Mouse (Mus musculus) cerebellum, adult 11 months (tissue): Measurements from ENCODE around the gene Akt1s1.
A peak's percentile ranks its signal among the peaks of the same experiment; 100 is the strongest.

Source experiments
- DNase-seq: peaks from one replicate; pipeline ENCODE4 v3.0.0; 2022

The Akt1s1 gene

DNA sequence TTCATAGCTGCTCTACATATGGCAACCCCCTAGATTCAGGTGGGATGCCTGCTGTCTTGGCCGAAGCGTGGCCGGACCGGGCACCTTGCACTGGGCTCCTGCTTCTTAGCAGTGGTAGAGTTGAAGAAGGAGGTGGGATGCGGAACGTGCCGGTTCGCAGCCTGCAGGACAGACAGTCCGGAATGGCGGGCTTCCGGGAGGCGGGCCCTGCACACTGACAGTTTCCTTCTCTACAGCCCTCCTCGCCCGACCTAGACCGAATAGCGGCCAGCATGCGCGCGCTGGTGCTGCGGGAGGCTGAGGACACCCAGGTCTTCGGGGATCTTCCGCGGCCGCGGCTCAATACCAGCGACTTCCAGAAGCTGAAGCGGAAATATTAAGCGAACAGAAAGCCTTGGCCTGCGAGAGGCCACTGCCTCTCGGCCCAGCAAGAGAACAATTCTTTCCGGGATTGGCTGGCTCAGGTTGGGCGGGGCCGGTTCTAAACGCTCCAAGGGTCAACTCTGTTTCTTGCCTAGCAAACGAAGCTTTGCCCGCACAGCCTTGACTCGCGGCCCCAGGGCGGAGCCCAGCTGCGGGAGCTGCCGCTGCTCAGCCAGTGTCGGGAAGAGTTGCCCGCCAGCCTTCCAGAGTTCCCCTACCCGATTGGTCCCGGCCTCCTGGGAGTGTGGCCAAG lies 5.7 kb downstream of the Akt1s1 start:
- DNase-seq, result peak; percentile 75

DNA sequence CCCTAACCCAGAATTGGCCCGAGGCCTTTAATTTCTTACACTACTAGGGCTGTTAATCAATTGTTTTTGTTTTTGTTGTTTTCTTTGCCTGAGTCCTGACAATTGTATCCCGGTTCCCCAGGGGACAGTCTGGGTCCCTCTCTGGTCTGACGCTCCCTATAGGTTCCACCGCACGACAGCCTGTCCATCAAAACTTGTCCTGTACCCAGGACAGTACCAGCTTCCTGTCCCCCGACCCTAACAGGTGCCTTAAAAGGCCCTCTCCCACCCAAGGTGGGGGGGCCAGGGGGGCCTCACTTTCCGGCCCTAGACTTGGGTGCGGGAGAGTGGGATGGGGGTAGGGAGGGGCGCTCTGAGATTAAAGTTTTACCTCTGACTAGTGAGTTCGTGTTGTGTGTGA lies 6.2 kb downstream of the Akt1s1 start:
- no peak for DNase-seq

DNA sequence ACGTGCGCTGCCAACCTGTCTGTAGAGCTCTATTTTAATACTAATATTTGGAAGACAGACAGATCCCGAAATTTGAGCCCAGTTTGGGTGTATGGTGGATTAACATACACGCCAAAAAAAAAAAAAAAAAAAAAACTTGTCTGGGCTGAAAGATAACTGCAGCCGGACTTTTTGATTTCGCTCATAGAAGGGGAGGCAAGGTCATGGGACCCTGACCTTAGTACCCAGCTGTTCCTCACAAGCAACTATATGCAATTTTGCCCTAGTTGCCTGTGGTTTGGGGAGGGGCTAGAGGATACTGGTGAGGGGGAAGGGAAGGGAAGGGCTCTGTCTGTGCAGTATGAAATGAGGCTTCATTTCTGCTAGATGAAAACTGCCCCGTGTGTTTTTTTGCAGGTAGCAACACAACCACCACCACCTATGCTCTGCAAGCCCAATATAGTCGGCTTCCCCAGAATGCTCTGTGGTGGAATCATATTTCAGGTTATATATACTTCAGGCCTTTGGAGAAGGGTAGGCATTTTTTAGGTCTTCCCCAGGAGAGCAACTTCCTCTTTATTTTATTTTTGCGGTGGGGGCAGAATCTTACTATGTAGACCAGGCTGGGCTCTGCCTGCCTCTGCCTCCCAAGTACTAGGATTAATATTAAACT lies 7.6 kb downstream of the Akt1s1 start:
- no peak for DNase-seq

DNA sequence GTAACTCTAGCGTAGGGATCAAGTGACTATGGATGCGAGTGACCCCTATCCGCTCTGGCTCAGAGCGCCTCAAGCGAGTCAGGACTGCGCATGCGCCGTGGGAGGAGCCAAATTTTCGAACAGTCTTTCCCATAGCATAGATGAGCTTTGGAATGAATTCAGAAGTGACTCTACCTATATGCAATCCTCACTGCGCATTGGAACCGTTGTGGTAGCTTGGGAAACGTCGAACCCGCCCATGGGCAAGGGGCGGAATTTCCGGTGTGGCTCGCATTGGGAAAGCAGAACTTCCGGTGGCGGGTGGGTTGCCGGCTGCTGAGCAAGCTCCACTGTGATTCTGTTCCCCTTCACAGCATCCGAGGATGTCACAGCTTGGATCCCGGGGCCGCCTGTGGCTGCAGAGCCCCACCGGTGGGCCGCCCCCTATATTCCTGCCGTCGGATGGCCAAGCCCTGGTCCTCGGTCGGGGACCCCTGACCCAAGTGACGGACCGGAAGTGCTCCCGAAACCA lies 8.3 kb downstream of the Akt1s1 start, which contains the start of gene Pnkp:
Pnkp (plus strand) TSS at position 98 of the 511 bp plus-strand sequence.
- peak; percentile 77 for DNase-seq

DNA sequence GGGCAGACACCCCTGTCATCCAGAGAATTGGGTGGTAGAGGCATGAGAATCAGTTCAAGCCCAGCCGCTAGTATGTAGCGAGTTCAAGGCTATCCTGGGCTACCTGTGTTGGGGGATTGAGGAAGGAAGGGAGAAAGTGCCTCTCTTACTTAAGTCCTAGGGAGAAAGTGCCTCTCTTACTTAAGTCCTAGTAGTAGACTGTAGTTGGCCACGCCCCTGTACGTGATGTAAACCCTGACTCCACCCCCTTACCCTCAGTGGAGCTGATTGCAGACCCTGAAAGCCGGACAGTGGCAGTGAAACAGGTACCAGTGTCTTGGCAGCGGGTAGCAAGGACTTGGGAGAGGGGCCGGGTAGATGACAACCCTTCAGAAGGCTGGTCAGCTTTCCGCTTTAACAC lies 9.1 kb downstream of the Akt1s1 start:
- DNase-seq, result no peak

DNA sequence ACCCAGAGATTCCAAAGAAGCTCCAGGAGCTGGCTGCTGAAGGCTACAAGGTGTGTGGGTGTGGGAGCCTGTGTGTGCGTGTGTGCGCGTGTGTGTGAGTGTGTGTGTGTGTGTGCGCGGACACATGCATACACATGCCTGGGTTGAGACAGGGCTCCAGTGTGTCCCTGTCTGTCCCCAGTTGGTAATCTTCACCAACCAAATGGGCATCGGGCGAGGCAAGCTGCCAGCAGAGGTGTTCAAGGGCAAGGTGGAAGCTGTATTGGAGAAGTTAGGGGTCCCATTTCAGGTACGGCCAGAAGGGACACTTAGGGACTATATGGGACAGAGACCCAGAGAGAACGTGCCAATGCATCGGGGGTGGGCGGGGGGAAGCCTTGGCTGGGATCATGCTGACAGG lies 11.1 kb downstream of the Akt1s1 start:
- DNase-seq, result no peak

DNA sequence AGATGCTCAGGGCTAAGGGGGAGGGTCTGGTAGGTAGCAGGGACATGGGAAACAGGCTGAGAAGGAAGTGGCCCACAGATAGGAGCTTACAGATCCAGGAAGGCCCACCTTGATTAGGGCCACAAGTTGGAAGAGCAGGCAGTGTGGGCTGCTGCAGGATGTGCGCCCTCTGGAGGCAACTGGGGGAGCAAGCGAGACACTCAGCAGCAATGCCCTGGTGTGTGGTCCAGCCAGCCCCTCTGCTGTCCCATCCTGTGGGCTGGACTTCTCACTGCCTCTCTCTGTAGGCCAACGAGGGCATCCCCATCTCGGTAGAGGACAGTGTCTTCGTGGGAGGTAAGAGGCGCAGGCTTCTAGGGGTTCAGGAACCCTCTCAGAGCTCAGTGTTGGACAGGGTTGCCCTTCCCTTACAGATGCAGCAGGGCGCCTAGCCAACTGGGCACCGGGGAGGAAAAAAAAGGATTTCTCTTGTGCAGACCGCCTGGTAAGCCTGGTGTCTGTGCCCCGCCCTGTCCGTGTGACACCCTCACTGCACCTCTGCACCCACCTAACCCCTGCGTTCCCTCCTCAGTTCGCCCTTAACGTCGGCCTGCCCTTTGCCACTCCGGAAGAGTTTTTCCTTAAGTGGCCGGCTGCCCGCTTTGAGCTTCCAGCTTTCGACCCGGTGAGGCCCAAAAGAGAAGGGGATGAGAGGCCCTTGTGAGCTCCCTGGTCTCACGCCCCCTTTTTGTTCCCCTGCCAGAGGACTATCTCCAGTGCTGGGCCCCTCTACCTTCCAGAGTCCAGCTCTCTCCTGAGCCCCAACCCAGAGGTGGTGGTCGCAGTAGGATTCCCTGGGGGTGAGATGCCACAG lies 12.0 kb downstream of the Akt1s1 start:
- DNase-seq, result peak; percentile 65

DNA sequence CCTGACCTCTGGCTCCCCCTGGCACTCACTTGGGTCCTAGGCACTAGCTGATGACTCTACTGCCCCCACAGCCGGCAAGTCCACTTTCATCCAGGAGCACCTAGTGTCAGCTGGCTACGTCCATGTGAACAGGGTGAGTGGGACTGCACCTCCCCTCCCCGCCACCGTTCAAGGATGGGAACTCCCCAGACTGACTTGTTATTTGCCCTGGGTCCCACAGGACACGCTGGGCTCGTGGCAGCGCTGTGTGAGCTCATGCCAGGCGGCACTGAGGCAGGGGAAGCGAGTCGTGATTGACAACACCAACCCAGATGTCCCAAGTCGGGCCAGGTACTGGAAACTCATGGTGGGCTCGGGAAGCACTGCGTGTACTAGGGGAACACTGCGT lies 12.6 kb downstream of the Akt1s1 start:
- no peak for DNase-seq

DNA sequence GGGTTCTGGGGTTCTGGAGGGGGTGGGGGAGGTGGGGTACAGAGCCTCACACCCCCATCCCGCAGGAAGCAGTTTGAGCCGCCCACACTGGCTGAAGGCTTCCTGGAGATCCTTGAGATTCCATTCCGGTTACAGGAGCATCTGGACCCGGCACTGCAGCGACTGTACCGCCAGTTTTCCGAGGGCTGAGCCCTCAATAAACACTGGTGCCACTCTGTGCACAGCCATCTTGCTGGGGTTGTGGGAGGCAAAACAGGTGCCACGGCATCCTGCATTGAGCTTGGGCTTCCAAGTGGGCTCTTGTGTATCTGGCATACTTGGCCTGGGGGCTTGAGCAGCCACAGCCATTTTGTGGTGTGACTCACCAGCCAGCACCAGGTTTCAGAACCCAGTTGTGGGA lies 13.6 kb downstream of the Akt1s1 start:
- no peak for DNase-seq

DNA sequence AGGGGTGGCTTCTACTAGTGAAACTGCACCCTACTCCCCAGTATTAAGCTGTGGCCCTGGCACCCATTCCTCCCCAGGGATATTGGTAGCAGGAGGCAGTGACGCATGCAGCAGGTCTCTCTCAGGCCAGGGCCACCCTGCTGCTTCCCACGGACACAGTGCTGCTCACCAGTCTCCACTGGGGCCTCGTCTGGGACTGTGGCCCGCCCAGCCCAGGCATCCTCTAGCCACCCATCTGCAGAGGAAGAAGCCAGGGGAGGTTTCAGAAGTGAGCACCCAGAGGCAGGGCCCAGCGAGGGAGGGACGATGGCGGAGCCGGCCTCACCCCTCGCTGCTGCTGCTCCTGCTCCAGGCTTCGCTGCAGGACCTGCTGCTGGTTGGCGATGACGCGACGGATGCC lies 14.4 kb downstream of the Akt1s1 start:
- no peak for DNase-seq

DNA sequence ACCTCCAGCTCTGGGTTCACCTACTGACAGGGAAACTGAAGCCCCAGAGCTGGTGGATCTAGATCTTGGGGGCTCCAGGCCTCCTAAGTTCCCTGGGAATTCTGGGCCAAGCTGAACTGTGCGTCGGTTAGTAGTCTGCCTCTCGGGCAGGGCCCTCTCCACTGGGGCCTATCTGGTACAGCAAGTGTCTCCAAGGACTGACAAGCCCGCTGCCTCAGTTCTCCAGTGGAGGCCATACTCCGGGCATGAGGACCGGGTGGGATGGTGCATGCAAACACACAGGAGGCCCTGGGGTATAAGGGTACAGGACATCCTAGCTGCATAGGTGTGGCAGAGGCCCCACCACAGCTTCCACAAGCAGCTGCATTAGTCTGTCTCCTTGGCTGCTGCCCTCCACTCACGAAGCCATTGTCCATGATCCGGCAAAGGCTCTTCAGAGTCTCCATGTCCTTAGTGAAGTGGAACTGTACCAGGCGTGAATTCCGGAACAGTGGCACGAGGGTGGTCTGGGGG lies 15.2 kb downstream of the Akt1s1 start:
- DNase-seq, result no peak

DNA sequence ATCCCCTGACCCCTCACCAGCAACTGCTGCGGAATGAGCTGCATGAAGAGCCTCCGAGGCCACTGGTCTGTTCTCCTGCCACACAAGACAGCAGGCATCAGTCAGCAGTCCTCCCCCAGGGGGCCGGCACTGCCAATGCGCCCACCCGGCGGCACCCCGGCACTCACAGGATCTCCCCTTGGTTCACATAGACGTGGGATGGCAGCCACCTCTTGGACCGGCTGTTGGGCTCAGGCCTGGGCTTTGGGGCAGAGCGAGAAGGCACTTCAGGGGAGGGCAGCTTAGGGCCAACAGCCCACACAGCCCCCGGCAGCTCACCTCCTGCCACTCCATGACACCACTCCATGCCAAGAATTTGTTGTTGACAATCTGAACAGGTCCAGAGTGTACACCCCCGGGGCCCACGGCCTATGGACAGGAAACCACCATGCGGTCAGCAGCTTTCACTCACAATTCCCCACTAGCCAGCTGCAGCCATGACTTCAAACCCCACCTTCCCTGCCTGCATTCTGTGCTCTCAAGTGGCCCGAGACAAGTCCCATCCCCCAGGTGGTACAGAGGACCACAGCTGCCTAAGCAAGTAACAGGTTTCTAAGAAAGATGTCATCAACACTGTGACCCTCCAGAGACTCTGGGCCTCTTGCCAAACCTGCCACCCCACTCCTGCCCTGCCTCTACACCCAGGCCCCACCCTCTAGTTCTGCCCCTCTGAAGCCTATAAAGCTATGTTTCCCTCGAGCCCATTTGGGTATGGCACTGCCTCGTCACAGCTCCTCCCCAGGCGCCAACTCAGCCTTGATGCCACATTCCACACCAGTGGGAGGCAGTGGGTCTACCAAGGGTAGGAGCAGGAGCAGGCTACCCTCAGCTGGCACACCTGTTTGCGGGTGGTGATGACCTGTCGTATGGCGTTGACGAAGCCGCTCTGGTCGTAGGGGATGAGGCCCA lies 16.1 kb downstream of the Akt1s1 start:
- DNase-seq, result no peak

DNA sequence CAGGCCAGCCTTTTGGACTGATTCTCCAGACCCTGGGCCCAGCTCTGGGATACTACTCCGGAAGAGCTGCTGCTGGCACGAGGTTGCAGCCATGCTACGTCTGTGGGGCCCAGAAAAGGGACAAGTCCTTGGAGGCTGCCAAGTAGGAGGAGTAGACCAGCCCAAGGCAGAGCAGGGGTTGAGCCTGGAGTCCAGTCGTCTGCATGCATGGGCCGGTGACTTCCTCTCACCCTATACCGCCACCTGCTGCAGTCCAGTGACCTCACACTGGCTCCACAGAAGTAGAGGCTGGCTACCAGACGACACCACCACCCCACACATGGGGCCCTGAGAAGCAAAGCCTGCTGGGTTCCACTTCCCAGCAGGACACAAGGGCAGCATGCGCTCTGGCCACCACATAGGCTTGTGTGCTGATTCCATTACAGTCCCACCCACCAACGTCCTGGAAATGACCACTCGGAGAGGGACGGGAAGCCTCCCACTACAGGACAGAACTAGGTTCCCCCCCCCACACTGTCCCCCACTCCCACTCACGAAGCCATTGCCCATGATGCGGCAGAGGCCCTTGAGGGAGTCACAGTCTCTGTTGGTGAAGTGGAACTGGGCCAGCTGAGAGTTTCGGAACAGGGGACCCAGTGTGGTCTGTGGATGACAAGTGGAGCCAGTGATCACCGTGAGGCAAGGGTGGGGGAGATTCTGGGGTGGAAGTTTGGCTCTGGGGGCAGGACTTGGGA lies 17.7 kb downstream of the Akt1s1 start:
- no peak for DNase-seq

DNA sequence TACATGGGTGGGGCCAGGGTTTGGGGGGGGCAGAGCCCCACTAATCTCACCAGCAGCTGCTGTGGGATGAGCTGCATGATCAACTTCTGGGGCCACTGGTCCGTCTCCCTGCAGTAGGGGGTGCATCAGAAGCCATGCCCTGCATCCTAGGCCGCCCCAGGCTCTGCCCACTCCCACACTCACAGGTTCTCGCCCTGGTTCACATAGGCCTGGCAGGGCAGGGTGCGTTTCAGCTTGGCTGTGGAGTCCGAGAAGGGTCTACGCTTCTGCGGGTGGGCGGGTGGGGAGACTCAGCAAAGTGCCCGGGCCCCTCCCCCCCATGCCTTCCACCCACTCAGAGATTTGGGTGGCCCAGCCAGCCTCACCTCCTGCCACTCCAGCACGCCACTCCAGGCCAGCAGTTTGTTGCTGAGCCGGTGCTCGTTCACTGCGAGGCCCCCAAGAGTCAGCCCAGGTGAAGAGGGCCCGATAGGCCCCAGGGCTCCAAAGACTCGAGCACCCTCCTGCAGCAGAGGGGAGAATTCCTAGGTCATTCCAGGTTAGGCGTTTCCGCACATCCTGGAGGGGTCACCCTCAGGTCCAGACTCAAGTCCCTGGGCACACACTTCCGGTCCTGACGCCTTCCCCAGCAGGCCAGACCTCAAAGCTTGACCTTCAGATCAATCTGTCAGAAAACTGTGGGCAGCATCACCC lies 18.4 kb downstream of the Akt1s1 start:
- DNase-seq, result no peak

DNA sequence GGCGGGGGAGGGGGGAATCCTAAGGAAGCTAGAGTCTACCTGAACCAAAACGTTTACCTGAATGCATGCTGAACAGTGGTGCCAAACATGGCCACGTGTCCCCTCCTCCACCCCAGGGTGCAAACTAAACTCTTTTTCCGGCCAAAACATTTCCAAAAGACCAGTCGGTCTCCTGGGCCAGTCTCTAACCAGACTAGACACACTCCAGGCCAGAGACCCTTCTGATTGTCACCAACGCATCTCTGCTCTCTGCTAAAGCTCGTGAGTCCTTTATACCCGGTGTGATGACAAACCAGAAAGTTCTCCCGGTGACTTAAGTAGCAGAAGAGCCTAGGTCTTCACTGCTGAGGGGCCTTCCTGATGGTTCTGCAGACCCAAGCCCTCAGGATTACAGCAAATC lies 19.0 kb downstream of the Akt1s1 start:
- DNase-seq, result no peak

DNA sequence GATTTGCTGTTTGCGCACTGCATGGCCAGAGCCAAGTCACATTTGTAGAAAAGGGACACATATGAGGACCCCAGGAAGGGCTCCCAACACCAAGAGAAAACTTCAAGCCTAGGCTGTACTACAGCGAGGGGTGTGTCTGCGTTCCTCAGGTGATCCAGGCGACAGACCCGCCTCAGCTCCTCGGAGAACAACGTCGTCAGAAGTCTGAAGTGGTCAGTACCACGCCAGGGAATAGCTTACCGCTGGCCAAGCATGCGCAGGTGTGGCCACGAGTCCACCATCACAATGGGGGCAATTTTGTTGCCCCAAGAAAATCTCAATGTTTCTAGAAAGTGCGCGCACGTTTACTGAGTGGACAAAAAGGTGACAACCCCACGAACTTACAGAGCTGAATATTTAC lies 19.7 kb downstream of the Akt1s1 start:
- no peak for DNase-seq

DNA sequence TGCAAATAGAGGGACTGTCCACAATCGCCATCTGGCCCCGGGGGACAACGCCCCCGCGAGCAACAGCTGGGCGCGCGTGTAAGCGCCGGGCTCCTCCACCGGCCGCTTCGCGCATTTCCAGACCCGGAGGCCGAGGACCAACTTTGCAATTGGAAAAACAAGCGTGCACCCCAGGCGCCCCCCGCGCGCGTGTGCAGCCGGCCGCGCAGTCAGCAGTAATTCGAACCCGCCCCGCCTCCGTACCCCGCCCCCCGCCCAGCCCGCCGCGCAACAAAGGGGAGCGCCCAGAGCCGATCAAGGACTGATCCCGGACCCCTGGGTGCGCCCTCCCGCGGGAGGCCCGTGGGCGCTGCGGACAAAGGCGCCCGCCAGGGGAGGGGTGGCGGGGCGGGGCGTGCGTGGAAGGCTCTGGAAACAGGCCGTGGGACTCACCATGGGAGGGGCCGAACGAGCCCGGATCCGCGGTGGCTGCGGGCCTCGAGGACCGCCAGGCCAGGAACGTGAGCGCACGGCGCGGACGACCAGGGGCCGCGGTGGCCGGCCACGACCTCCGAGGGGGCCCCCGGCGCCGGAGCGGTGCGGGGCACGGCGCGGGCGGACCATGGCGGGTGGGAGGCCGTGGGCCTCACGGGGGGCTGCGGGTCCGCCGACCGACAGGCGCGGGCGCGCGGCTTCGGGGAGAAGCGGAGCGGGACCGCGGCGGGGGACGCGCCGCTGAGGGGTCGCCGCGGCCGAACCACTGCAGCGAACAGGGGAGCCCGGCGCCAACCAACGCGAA lies 20.3 kb downstream of the Akt1s1 start:
- DNase-seq, result peak; percentile 72

DNA sequence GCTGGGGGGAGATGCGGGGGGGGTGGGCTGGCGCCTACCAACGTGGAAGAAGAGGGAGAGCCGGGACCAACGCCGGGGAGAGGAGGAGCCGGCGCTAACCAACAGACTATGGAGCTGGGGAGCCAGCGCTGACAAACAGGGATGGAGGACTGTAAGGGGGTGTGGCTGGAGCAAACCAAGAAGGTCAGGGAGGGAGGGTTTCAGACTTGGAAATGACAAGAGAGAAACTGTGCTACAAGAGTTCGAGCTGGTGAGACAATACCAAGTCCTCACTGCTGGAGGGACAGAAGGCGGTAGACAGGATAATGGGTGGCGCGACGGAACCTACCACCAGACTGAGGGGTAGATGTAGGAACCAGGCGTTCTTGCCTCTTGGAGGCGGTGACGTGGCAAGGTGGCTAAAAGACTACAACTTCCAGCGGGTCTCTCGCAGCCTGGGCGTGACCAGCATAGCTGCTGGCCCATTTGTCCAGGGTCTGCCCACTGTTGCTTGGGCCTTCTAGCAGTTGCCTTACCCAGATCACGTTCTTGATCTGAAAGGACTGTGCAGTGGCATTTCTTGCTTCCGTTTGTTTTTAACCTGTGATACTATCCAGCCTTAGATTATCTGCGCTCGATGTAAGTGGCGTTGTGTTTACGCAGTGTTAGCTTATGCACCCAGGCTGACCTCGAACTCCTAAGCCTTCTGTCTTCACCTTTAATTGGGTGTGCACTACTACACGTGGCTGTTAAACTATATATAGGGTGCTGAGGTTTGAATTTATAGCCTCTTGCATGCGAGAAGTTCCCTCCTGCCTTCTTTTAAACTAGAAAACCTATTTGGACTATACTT lies 21.1 kb downstream of the Akt1s1 start, which contains the start of gene Ptov1:
Ptov1 (minus strand) TSS at position 92 of the 832 bp plus-strand sequence.
- peak; percentile 92 for DNase-seq

DNA sequence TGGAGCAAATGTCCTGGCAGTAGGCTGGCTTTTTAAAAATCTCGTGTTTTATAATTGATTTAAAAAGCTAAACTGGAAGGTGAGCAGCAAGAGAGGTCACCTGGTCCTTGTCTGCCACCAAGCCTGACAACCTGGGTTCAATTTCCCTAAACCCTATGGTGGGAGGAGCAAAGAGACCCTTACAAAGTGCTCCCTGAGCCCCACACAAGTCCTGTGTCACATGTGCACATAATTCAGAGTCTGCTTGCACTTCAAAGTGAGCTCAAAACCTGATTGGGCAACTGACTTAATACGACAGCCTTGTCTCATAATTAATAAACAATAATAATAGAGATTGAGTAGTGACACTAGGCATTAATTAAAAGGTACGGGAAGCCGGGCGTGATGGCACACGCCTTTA lies 21.8 kb downstream of the Akt1s1 start:
- DNase-seq, result no peak
